Mouse (Mus musculus) neural tube, embryonic 11.5 days (tissue): ENCODE results near the gene Iqsec1. TPM values are rescaled to one million over a fixed set of nuclear protein-coding genes. Genes with fewer than 3 reads are reported as not detected.
A peak's percentile ranks its signal among the peaks of the same experiment; 100 is the strongest.

Experiments used
- ATAC-seq: fragments of 200-750 bp; cut with Nextera tagmentation; 2 replicates; pipeline ENCODE4 v1.8.0; 2017; ENCODE audit warnings: moderate number of reproducible peaks, mild to moderate bottlenecking, moderate TSS enrichment, moderate library complexity; ENCODE audit not compliant: insufficient read depth, low FRiP score, low TSS enrichment
- DNase-seq: peaks from one replicate; pipeline ENCODE4 v3.0.0-alpha.2; 2015; ENCODE audit warnings: low spot score
- H3K27ac ChIP-seq: fragments of 300-500 bp; sonication (generic); 2 replicates; pipeline ENCODE4 v1.5.1; 2014; ENCODE audit warnings: low read depth, mild to moderate bottlenecking, low read length
- H3K27me3 ChIP-seq: fragments of 300-500 bp; sonication (generic); 2 replicates; pipeline ENCODE4 v1.6.1; 2014; ENCODE audit warnings: mild to moderate bottlenecking, low read length, mixed read lengths; ENCODE audit not compliant: control insufficient read depth, insufficient read depth
- H3K36me3 ChIP-seq: fragments of 300-500 bp; sonication (generic); 2 replicates; pipeline ENCODE4 v1.6.1; 2014; ENCODE audit warnings: mild to moderate bottlenecking, low read length, moderate library complexity, mixed read lengths; ENCODE audit not compliant: control insufficient read depth, insufficient read depth
- H3K4me1 ChIP-seq: fragments of 300-500 bp; sonication (generic); 2 replicates; pipeline ENCODE4 v1.6.1; 2014; ENCODE audit warnings: low read length, mixed read lengths; ENCODE audit not compliant: control insufficient read depth, insufficient read depth
- H3K4me2 ChIP-seq: fragments of 300-500 bp; sonication (generic); 2 replicates; pipeline ENCODE4 v1.6.1; 2014; ENCODE audit warnings: low read depth, mild to moderate bottlenecking, moderate library complexity
- H3K4me3 ChIP-seq: fragments of 300-500 bp; sonication (generic); 2 replicates; pipeline ENCODE4 v1.5.1; 2014; ENCODE audit warnings: low read depth, low read length
- H3K9ac ChIP-seq: fragments of 300-500 bp; sonication (generic); 2 replicates; pipeline ENCODE4 v1.6.1; 2014; ENCODE audit warnings: mild to moderate bottlenecking, low read length
- H3K9me3 ChIP-seq: fragments of 300-500 bp; sonication (generic); 2 replicates; pipeline ENCODE4 v1.6.1; 2016; ENCODE audit warnings: low read length; ENCODE audit not compliant: control insufficient read depth
- WGBS: fragments of 180-500 bp; shearing (Covaris S2); extraction: QIAGEN DNeasy Blood & Tissue Kit; methylation state at CpG from one replicate; pipeline ENCODE4 v1.1.7; 2014; 5-methylcytosine and 5-hydroxymethylcytosine counted together
- polyA plus RNA-seq: library from polyadenylated mRNA; unstranded; fragments of >200 nt; fragmentation: Nextera tagmentation; extraction: Ambion mirVana; gene quantifications from 2 replicates; pipeline ENCODE4 v1.2.1, GENCODE M21; 2014

Gene Iqsec1
- polyA plus RNA-seq, 1 experiment from 2014 or later = 18.6 TPM

GRCm38 (mm10) chr6:90760886-90761285, 227.6 kb downstream of the Iqsec1 start:
- 73% methylated on average over 5 of the region's 5 CpGs for WGBS
- ATAC-seq (no peak), DNase-seq (no peak)
- Histone ChIP-seq H3K27ac (no peak overlapping the region), H3K36me3 (no peaks in the 10 kb centered on the region), H3K4me2 (no peak overlapping the region), H3K4me3 (no peak overlapping the region), H3K9me3 (no peaks in the 10 kb centered on the region), H3K4me1 (peaks cover 9% of the 10 kb centered on the region), H3K9ac (no peak overlapping the region), H3K27me3 (no peaks in the 10 kb centered on the region)

DNA sequence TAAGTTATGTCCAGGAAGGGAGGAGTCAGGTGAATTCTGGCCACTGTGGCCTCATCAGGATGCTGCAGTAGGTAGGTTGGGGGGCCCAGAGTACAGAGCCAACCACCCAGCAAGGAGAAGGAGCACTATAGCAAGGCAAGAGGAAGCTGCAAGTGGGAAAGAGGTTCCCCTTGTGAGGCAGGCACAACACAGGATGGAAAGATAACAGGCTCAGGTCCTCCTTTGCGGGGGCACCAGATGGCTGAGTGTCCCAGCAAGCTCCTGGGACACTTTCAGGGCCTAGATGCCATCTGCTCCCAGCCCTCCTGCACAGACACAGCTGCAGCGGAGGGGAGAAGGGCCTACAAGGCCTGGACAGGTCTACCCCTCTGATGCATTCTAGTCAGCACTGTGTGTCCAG, 228.7 kb downstream of the Iqsec1 start:
- Histone ChIP-seq H3K4me1 (peaks cover 6% of the 10 kb centered on the region), H3K27ac (no peak overlapping the region), H3K4me3 (no peak overlapping the region), H3K9ac (no peak overlapping the region), H3K4me2 (no peak overlapping the region), H3K9me3 (no peaks in the 10 kb centered on the region), H3K27me3 (no peaks in the 10 kb centered on the region), H3K36me3 (no peaks in the 10 kb centered on the region)
- DNase-seq (peak; percentile 64), ATAC-seq (no peak)
- 72% methylated on average over 2 of the region's 2 CpGs for WGBS

DNA sequence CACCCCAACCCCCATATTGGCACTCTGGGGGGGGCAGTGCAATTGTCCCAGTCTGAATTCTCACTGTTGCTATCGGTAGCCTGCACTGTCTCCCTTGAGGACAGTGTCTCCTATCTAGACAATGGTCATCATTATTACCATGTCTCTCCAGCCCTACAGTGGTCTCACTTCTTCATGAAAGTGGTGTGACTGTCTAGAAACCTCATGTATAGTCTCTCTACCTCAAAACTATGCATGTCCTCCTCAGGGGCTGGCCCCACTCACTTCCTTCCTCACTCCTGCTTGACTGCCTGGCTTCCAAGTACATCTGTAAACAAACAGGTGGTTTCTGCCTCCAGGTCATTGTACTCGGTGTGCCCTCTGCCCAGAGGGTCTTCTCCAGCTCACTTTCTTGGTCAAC, 230.3 kb downstream of the Iqsec1 start:
- ATAC-seq (no peak), DNase-seq (no peak)
- Histone ChIP-seq H3K27me3 (no peaks in the 10 kb centered on the region), H3K4me2 (no peak overlapping the region), H3K27ac (no peak overlapping the region), H3K4me1 (no peaks in the 10 kb centered on the region), H3K4me3 (no peak overlapping the region), H3K9ac (no peak overlapping the region), H3K36me3 (no peaks in the 10 kb centered on the region), H3K9me3 (no peaks in the 10 kb centered on the region)
- WGBS = 87% methylated on average over 2 of the region's 2 CpGs

DNA sequence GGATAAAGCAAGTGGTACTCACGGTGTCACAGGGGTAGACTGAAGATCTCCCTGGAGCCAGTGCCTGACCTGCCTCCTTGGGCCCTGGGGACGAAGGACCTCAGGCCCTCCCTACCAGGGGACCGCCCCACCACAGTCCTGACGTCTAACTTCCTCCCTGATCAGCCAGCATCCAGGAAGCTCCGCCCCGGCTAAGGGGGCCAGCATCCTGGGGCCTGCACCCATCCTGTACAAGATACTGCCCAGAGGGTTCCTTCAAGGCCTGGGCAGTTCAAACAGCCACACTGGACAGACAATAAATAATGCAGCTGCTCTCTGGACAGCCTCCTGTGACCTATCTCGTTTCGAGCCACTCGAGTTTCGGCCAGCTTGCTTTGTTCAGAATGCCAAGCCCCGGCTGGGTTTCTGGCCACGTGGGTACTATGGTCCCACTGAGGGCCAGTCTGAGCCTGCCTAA, 231.0 kb downstream of the Iqsec1 start:
- Histone ChIP-seq H3K4me1 (no peaks in the 10 kb centered on the region), H3K27me3 (no peaks in the 10 kb centered on the region), H3K9me3 (no peaks in the 10 kb centered on the region), H3K36me3 (no peaks in the 10 kb centered on the region), H3K27ac (no peak overlapping the region), H3K9ac (no peak overlapping the region), H3K4me2 (no peak overlapping the region), H3K4me3 (no peak overlapping the region)
- 64% methylated on average over 12 of the region's 12 CpGs for WGBS
- ATAC-seq = no peak
- no peak for DNase-seq

DNA sequence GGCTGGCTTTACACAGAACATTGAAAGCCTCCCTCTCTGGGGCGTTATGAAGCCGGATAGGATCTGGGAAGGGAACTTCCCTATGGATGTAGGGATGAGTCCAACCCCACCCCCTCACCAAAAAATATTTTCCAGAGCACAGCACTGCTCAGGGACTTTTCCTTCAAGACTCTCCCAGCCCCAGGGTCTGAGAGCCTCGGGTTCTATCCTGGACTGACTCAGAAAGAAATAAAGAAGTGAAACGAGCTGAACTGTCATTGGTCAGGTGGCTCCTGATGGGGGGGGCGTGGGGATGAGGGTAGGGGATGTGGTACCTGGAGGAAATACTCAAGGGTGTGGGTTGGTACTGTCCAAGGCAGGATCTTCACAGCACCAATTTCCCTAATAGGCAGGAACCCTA, 231.9 kb downstream of the Iqsec1 start:
- Histone ChIP-seq H3K4me1 (no peaks in the 10 kb centered on the region), H3K4me2 (no peak overlapping the region), H3K36me3 (no peaks in the 10 kb centered on the region), H3K27ac (no peak overlapping the region), H3K4me3 (no peak overlapping the region), H3K9me3 (no peaks in the 10 kb centered on the region), H3K9ac (no peak overlapping the region), H3K27me3 (no peaks in the 10 kb centered on the region)
- ATAC-seq (no peak), DNase-seq (no peak)
- WGBS = 73% methylated on average over 5 of the region's 5 CpGs

DNA sequence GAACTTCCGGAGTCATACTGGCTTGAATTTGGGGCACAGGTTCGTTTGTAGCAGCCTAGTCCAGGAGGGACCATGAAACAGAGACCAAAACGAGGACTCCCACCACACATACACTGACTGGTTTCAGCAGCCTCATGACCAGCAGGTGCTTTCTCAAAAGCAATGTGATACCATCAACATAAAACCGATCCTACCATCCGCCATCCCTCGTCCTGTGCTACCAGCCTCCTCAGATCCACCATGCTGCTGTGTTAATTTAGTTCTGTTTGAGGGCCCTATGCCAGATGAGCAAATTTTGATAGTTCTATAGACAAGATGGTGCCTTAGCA, 232.9 kb downstream of the Iqsec1 start:
- DNase-seq = no peak
- Histone ChIP-seq H3K4me3 (no peak overlapping the region), H3K4me2 (no peak overlapping the region), H3K27ac (no peak overlapping the region), H3K36me3 (no peaks in the 10 kb centered on the region), H3K27me3 (no peaks in the 10 kb centered on the region), H3K4me1 (no peaks in the 10 kb centered on the region), H3K9ac (no peak overlapping the region), H3K9me3 (no peaks in the 10 kb centered on the region)
- ATAC-seq = no peak
- 76% methylated on average over 6 of the region's 6 CpGs for WGBS

- no peaks in the 10 kb centered on the region for H3K36me3 ChIP-seq
- ATAC-seq = no peak
- H3K4me2 ChIP-seq = no peak overlapping the region
- H3K4me1 ChIP-seq = no peaks in the 10 kb centered on the region
- no peaks in the 10 kb centered on the region for H3K27me3 ChIP-seq
- no peak overlapping the region for H3K27ac ChIP-seq
- no peak for DNase-seq
- no peak overlapping the region for H3K4me3 ChIP-seq
- no peak overlapping the region for H3K9ac ChIP-seq
- no peaks in the 10 kb centered on the region for H3K9me3 ChIP-seq
- WGBS = 67% methylated on average over 7 of the region's 7 CpGs
These were observed 233.4 kb downstream of the Iqsec1 start for GRCm38 (mm10) chr6:90754927-90755612.

DNA sequence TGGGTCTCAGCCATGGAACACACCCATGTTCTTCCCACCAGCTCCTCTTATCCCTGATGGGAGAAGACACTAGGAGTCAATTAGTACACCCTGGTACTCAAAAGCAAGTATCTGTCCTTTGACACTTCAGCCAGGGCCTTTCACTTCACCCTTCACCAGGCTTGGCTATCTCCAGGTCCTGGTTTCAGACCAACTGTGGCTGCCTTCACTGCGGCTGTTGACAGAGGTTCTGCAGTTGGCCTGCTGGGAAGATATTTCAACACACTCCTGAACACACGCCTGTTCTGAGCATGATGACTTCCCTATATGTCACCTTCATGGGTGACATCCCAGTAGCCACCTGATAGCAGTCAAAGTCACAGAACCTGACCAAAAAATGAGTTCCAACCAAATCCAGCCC, 234.4 kb downstream of the Iqsec1 start:
- Histone ChIP-seq H3K9ac (no peak overlapping the region), H3K4me1 (no peaks in the 10 kb centered on the region), H3K27ac (no peak overlapping the region), H3K27me3 (no peaks in the 10 kb centered on the region), H3K36me3 (no peaks in the 10 kb centered on the region), H3K9me3 (no peaks in the 10 kb centered on the region), H3K4me3 (no peak overlapping the region), H3K4me2 (no peak overlapping the region)
- 90% methylated on average over 2 of the region's 2 CpGs for WGBS
- no peak for DNase-seq
- ATAC-seq = no peak

- H3K36me3 ChIP-seq = no peaks in the 10 kb centered on the region
- H3K4me3 ChIP-seq = no peak overlapping the region
- H3K4me1 ChIP-seq = no peaks in the 10 kb centered on the region
- DNase-seq = no peak
- H3K27me3 ChIP-seq = no peaks in the 10 kb centered on the region
- H3K27ac ChIP-seq = no peak overlapping the region
- no peak overlapping the region for H3K9ac ChIP-seq
- ATAC-seq = no peak
- no peaks in the 10 kb centered on the region for H3K9me3 ChIP-seq
- no peak overlapping the region for H3K4me2 ChIP-seq
These were observed 234.8 kb downstream of the Iqsec1 start for GRCm38 (mm10) chr6:90753656-90754055.
